Mouse (Mus musculus) left cerebral cortex, adult 11 months (tissue): Measurements from ENCODE around the gene Rapgef3.
A peak's percentile ranks its signal among the peaks of the same experiment; 100 is the strongest.

Experiments used
- DNase-seq: peaks from one replicate; pipeline ENCODE4 v3.0.0; 2022; ENCODE audit warnings: low spot score

Gene Rapgef3

GRCm38 (mm10) chr15:97793386-97794153, 25.8 kb upstream of the Rapgef3 start:
- no peak for DNase-seq

- DNase-seq, result no peak
These were observed 23.4 kb upstream of the Rapgef3 start for GRCm38 (mm10) chr15:97791126-97791700.

GRCm38 (mm10) chr15:97789761-97790505, 22.2 kb upstream of the Rapgef3 start:
- no peak for DNase-seq

GRCm38 (mm10) chr15:97788821-97789220, 21.0 kb upstream of the Rapgef3 start:
- peak; percentile 79 for DNase-seq

GRCm38 (mm10) chr15:97787799-97788667, 20.3 kb upstream of the Rapgef3 start:
- no peak for DNase-seq

- no peak for DNase-seq
These were observed 19.5 kb upstream of the Rapgef3 start for GRCm38 (mm10) chr15:97787148-97787798.

- no peak for DNase-seq
These were observed 18.8 kb upstream of the Rapgef3 start for GRCm38 (mm10) chr15:97786412-97787112.

- no peak for DNase-seq
These were observed 18.1 kb upstream of the Rapgef3 start for GRCm38 (mm10) chr15:97785731-97786411.

GRCm38 (mm10) chr15:97784561-97785161, 16.9 kb upstream of the Rapgef3 start:
- no peak for DNase-seq

- DNase-seq, result peak; percentile 79
These were observed 16.4 kb upstream of the Rapgef3 start for GRCm38 (mm10) chr15:97784092-97784559.

- no peak for DNase-seq
These were observed 15.0 kb upstream of the Rapgef3 start for GRCm38 (mm10) chr15:97782749-97783105.

- DNase-seq, result no peak
These were observed 14.4 kb upstream of the Rapgef3 start for GRCm38 (mm10) chr15:97781961-97782748.

GRCm38 (mm10) chr15:97780611-97781031, 12.8 kb upstream of the Rapgef3 start:
- no peak for DNase-seq

GRCm38 (mm10) chr15:97779576-97779975, 11.8 kb upstream of the Rapgef3 start:
- no peak for DNase-seq

GRCm38 (mm10) chr15:97778311-97779098, 10.7 kb upstream of the Rapgef3 start, which contains the start of gene Slc48a1:
TSS of gene Slc48a1 (plus strand) at chr15:97778520.
- DNase-seq, result no peak

- DNase-seq, result no peak
These were observed 9.1 kb upstream of the Rapgef3 start for GRCm38 (mm10) chr15:97776919-97777318.

GRCm38 (mm10) chr15:97776514-97776913, 8.7 kb upstream of the Rapgef3 start:
- DNase-seq, result no peak

GRCm38 (mm10) chr15:97773961-97774370, 6.2 kb upstream of the Rapgef3 start:
- DNase-seq, result no peak
